Mouse (Mus musculus): ENCODE data around the gene Rreb1. TPM values are rescaled to one million over a fixed set of nuclear protein-coding genes. Genes with fewer than 3 reads are reported as not detected.

Gene Rreb1
- polyA plus RNA-seq, 1 experiment from 2014 or later: 21.2 TPM

DNA sequence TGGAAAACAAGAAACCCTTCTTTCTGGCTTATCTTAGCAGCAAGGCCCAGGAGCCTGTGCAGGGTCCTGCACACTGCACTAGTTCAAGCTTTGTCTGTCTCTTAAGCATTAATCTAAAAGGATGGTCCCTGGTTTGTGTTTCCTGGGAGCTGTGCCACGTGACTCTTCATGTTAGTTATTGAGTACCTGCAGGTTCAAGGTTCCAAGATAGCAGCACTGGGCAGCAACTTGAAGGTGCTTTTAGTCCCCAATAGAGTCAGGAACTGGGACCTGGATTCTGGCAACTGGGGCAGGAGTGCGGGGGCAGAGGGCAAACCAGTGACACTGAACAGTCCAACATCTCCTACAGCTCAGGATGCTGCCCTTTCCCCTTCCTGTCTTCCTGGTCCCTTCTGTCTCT lies 162.0 kb downstream of the Rreb1 start:
- Histone ChIP-seq H3K27ac (ENCODE audit: low read length) (no peak overlapping the region), H3K4me2 (replicated peaks; ENCODE audit: low read depth, low read length) (no peak overlapping the region), H3K27me3 (ENCODE audit: control insufficient read depth, insufficient read depth, low read length) (no peaks in the 10 kb centered on the region), H3K4me3 (ENCODE audit: low read depth, low read length) (no peak overlapping the region), H3K9ac (replicated peaks; ENCODE audit: low read depth, low read length) (no peak overlapping the region), H3K9me3 (ENCODE audit: control insufficient read depth, low read depth, low read length) (no peaks in the 10 kb centered on the region), H3K4me1 (ENCODE audit: control insufficient read depth, insufficient read depth, low read length) (peaks cover 12% of the 10 kb centered on the region; the same call in 1 of the 2 replicates), H3K36me3 (ENCODE audit: control insufficient read depth, insufficient read depth, low read length) (peaks cover 28% of the 10 kb centered on the region)
- WGBS: 65% methylated on average over 2 of the region's 2 CpGs
- ATAC-seq (ENCODE audit: insufficient number of reproducible peaks, insufficient read depth, low FRiP score, low read depth): no peak

GRCm38 (mm10) chr13:37940649-37941048 lies 162.4 kb downstream of the Rreb1 start:
- Histone ChIP-seq H3K4me3 (ENCODE audit: low read depth, low read length) (no peak overlapping the region), H3K4me1 (ENCODE audit: control insufficient read depth, insufficient read depth, low read length) (peaks cover 12% of the 10 kb centered on the region; the same call in 1 of the 2 replicates), H3K27me3 (ENCODE audit: control insufficient read depth, insufficient read depth, low read length) (no peaks in the 10 kb centered on the region), H3K9ac (replicated peaks; ENCODE audit: low read depth, low read length) (no peak overlapping the region), H3K9me3 (ENCODE audit: control insufficient read depth, low read depth, low read length) (no peaks in the 10 kb centered on the region), H3K27ac (ENCODE audit: low read length) (no peak overlapping the region), H3K36me3 (ENCODE audit: control insufficient read depth, insufficient read depth, low read length) (peaks cover 24% of the 10 kb centered on the region), H3K4me2 (replicated peaks; ENCODE audit: low read depth, low read length) (no peak overlapping the region)
- ATAC-seq (ENCODE audit: insufficient number of reproducible peaks, insufficient read depth, low FRiP score, low read depth): no peak
- WGBS: 63% methylated on average over 5 of the region's 5 CpGs

- no peaks in the 10 kb centered on the region for H3K9me3 ChIP-seq (ENCODE audit: control insufficient read depth, low read depth, low read length)
- no peak overlapping the region for H3K4me3 ChIP-seq (ENCODE audit: low read depth, low read length)
- ATAC-seq (ENCODE audit: insufficient number of reproducible peaks, insufficient read depth, low FRiP score, low read depth): no peak
- no peak overlapping the region for H3K27ac ChIP-seq (ENCODE audit: low read length)
- no peak overlapping the region for H3K4me2 ChIP-seq (replicated peaks; ENCODE audit: low read depth, low read length)
- 76% methylated on average over 5 of the region's 5 CpGs for WGBS
- H3K4me1 ChIP-seq (ENCODE audit: control insufficient read depth, insufficient read depth, low read length): peaks cover 12% of the 10 kb centered on the region; the same call in 1 of the 2 replicates
- no peak overlapping the region for H3K9ac ChIP-seq (replicated peaks; ENCODE audit: low read depth, low read length)
- H3K27me3 ChIP-seq (ENCODE audit: control insufficient read depth, insufficient read depth, low read length): no peaks in the 10 kb centered on the region
- H3K36me3 ChIP-seq (ENCODE audit: control insufficient read depth, insufficient read depth, low read length): peaks cover 22% of the 10 kb centered on the region; the same call in 1 of the 2 replicates
Observed at GRCm38 (mm10) chr13:37941138-37941645, 163.0 kb downstream of the Rreb1 start.

GRCm38 (mm10) chr13:37941950-37942886 lies 164.0 kb downstream of the Rreb1 start:
- Histone ChIP-seq H3K4me3 (ENCODE audit: low read depth, low read length) (no peak overlapping the region), H3K4me2 (replicated peaks; ENCODE audit: low read depth, low read length) (no peak overlapping the region), H3K9me3 (ENCODE audit: control insufficient read depth, low read depth, low read length) (no peaks in the 10 kb centered on the region), H3K9ac (replicated peaks; ENCODE audit: low read depth, low read length) (no peak overlapping the region), H3K27ac (ENCODE audit: low read length) (no peak overlapping the region), H3K4me1 (ENCODE audit: control insufficient read depth, insufficient read depth, low read length) (peaks cover 12% of the 10 kb centered on the region; the same call in 1 of the 2 replicates), H3K36me3 (ENCODE audit: control insufficient read depth, insufficient read depth, low read length) (peaks cover 21% of the 10 kb centered on the region), H3K27me3 (ENCODE audit: control insufficient read depth, insufficient read depth, low read length) (no peaks in the 10 kb centered on the region)
- no peak for ATAC-seq (ENCODE audit: insufficient number of reproducible peaks, insufficient read depth, low FRiP score, low read depth)
- WGBS: 66% methylated on average over 17 of the region's 17 CpGs

- Histone ChIP-seq H3K27ac (ENCODE audit: low read length) (no peak overlapping the region), H3K4me1 (ENCODE audit: control insufficient read depth, insufficient read depth, low read length) (peaks cover 12% of the 10 kb centered on the region; the same call in 1 of the 2 replicates), H3K9ac (replicated peaks; ENCODE audit: low read depth, low read length) (no peak overlapping the region), H3K4me3 (ENCODE audit: low read depth, low read length) (no peak overlapping the region), H3K9me3 (ENCODE audit: control insufficient read depth, low read depth, low read length) (no peaks in the 10 kb centered on the region), H3K36me3 (ENCODE audit: control insufficient read depth, insufficient read depth, low read length) (peaks cover 27% of the 10 kb centered on the region), H3K4me2 (replicated peaks; ENCODE audit: low read depth, low read length) (no peak overlapping the region), H3K27me3 (ENCODE audit: control insufficient read depth, insufficient read depth, low read length) (no peaks in the 10 kb centered on the region)
- ATAC-seq (ENCODE audit: insufficient number of reproducible peaks, insufficient read depth, low FRiP score, low read depth): no peak
- 60% methylated on average over 4 of the region's 4 CpGs for WGBS
Observed at GRCm38 (mm10) chr13:37942887-37943331, 164.7 kb downstream of the Rreb1 start.

- no peak overlapping the region for H3K9ac ChIP-seq (replicated peaks; ENCODE audit: low read depth, low read length)
- no peak overlapping the region for H3K4me3 ChIP-seq (ENCODE audit: low read depth, low read length)
- H3K9me3 ChIP-seq (ENCODE audit: control insufficient read depth, low read depth, low read length): no peaks in the 10 kb centered on the region
- H3K4me1 ChIP-seq (ENCODE audit: control insufficient read depth, insufficient read depth, low read length): peaks cover 12% of the 10 kb centered on the region; the same call in 1 of the 2 replicates
- ATAC-seq (ENCODE audit: insufficient number of reproducible peaks, insufficient read depth, low FRiP score, low read depth): no peak
- H3K27me3 ChIP-seq (ENCODE audit: control insufficient read depth, insufficient read depth, low read length): no peaks in the 10 kb centered on the region
- no peak overlapping the region for H3K4me2 ChIP-seq (replicated peaks; ENCODE audit: low read depth, low read length)
- no peak overlapping the region for H3K27ac ChIP-seq (ENCODE audit: low read length)
- H3K36me3 ChIP-seq (ENCODE audit: control insufficient read depth, insufficient read depth, low read length): peaks cover 31% of the 10 kb centered on the region
- 76% methylated on average over 3 of the region's 3 CpGs for WGBS
Observed at GRCm38 (mm10) chr13:37943466-37943865, 165.3 kb downstream of the Rreb1 start.

GRCm38 (mm10) chr13:37944306-37944705 lies 166.1 kb downstream of the Rreb1 start:
- no peak overlapping the region for H3K4me2 ChIP-seq (replicated peaks; ENCODE audit: low read depth, low read length)
- H3K27me3 ChIP-seq (ENCODE audit: control insufficient read depth, insufficient read depth, low read length): no peaks in the 10 kb centered on the region
- H3K27ac ChIP-seq (ENCODE audit: low read length): no peak overlapping the region
- ATAC-seq (ENCODE audit: insufficient number of reproducible peaks, insufficient read depth, low FRiP score, low read depth): no peak
- no peaks in the 10 kb centered on the region for H3K9me3 ChIP-seq (ENCODE audit: control insufficient read depth, low read depth, low read length)
- H3K4me1 ChIP-seq (ENCODE audit: control insufficient read depth, insufficient read depth, low read length): peaks cover 12% of the 10 kb centered on the region; the same call in 1 of the 2 replicates
- peaks cover 39% of the 10 kb centered on the region for H3K36me3 ChIP-seq (ENCODE audit: control insufficient read depth, insufficient read depth, low read length)
- H3K9ac ChIP-seq (replicated peaks; ENCODE audit: low read depth, low read length): no peak overlapping the region
- no peak overlapping the region for H3K4me3 ChIP-seq (ENCODE audit: low read depth, low read length)
- 82% methylated on average over 1 of the region's 1 CpGs for WGBS

DNA sequence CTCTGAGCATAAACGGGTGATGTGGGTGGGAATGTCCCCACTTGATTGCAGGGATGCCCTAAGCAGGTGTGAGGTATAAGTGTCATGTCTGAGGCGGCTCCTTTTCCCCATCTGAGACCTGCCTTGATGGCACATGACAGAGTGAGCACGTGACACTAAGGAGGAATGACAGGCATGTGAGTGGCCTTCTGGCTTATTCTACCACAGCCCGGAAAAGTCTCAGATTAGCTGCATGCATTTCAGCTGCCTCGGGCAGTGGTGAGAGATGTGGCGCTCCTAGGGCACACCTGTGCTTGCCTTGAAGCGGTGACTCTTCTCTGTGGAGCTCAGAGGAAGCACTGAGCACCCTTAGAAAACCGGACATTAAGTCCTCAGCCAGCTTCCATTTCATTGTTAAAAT lies 167.2 kb downstream of the Rreb1 start:
- no peak overlapping the region for H3K4me2 ChIP-seq (replicated peaks; ENCODE audit: low read depth, low read length)
- 71% methylated on average over 8 of the region's 8 CpGs for WGBS

More for the DNA sequence above, 167.2 kb downstream of the Rreb1 start:
- H3K27ac ChIP-seq (ENCODE audit: low read length): no peak overlapping the region
- ATAC-seq (ENCODE audit: insufficient number of reproducible peaks, insufficient read depth, low FRiP score, low read depth): no peak
- H3K4me1 ChIP-seq (ENCODE audit: control insufficient read depth, insufficient read depth, low read length): peaks cover 12% of the 10 kb centered on the region; the same call in 1 of the 2 replicates
- H3K4me3 ChIP-seq (ENCODE audit: low read depth, low read length): no peak overlapping the region
- no peaks in the 10 kb centered on the region for H3K27me3 ChIP-seq (ENCODE audit: control insufficient read depth, insufficient read depth, low read length)
- H3K9ac ChIP-seq (replicated peaks; ENCODE audit: low read depth, low read length): no peak overlapping the region
- H3K36me3 ChIP-seq (ENCODE audit: control insufficient read depth, insufficient read depth, low read length): peaks cover 42% of the 10 kb centered on the region
- no peaks in the 10 kb centered on the region for H3K9me3 ChIP-seq (ENCODE audit: control insufficient read depth, low read depth, low read length)

Data from stomach, embryonic 14.5 days (tissue).